Mouse (Mus musculus): Measurements from ENCODE around the gene Nup85.

Gene Nup85

DNA sequence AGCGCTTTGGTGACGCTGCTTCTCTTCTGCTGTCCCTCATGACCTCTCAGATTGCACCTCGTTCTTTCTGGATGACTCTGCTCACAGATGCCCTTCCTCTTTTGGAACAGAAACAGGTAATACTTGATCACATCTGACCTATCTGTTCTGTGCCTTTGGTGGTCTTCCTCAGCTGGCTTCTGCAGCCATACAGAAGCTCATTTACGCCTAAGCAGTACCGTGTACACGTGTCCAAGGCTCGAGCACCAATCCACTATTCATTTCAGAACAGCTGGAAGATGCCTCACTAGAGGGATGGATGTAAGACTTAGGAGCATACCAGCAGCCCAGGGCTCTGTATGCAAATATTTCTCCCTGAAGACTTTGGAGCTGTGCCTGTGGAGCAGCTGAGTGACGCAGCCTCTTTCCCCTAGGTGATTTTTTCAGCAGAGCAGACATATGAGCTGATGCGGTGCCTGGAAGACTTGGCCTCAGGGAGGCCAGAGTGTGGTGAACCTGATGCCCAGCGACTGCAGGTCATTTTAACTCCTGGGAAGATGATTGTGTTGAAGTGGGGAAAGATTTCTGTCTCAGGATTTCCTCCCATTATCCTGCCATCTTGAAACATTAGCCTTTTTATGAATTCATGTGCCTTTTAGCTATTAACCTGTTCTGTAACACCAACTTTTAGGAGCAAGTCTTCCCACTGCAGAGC lies 18.8 kb downstream of the Nup85 start:
- DNase-seq (ENCODE audit: low spot score in 2 of 2) = no peak

DNA sequence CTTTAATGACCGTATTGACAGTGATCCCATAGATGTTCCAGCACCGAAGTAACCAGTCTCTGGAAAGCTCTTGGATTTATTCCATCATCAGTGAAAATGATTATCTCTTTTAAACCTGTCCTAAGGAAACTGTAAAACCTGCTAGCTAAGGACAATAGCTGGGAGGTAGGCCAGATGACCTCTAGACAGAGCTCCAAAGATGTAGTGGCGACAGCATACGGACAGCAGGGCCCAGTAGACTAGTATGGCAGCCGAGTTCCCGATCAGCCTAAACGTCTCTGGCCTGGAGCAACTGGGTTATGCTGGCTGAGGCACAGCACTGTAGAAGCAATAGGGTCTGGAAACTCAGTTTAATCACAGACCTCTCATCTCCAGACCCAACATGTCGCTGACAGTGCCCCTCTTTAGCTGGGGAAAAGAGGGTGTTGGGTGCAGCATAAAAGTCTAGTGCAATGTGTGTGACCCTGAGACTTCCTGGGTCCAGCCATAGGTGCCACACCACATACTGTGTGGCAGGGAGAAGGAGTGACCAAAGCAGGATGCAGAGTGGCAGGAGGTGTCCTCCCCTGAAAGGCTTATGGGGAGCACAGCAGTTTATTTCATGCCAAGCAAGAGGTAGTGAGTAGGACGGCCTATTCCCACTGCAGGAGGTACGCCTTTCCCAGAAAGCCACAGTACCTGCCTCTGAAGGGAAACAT lies 20.3 kb downstream of the Nup85 start:
- DNase-seq (ENCODE audit: low spot score in 2 of 2) = no peak

DNA sequence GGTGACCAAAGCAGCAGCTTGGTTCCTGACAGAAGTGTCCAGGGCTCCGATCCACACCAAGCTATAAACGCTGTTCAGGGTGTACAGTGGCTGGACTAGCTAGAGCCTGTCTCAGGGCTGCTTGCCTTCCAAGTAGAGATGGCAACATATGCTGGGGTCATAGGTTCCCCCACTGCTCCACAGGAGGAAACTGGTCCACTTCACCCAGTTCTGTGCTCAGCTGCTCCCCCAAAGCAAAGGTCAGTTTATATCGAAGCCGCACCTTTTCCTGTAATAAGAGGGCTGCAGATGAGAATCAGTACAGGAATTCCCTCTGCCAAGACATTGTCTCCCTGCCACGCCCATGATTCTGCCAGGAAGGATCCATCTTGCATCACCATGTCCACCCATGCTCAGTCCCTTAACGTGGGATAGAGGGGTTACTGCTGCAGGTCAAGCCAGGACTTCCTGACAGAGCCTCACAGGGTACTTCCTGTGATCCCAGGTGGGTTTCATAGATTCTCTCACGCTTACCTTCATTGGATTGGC lies 21.4 kb downstream of the Nup85 start:
- DNase-seq (ENCODE audit: low spot score in 2 of 2) = no peak

DNA sequence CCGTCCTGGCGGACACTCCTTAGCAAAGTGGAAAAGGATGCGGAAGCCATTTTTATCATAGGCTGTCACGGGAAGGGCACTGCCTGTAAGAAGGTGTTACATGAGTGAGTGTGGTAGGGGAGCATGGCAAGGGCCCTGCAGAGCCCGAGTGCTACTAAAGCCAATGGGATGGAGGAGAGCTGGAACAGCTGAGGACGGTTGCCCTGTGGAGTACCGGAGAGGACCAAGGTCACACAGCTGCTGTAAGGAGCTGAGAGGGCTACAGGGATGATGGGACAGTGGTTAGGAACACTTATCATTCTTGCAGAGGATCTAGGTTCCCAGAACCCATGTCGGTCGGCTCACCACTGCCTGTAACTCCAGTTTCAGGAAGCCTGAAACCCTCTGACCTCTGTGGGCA lies 22.2 kb downstream of the Nup85 start:
- no peak for DNase-seq (ENCODE audit: low spot score in 2 of 2)

DNA sequence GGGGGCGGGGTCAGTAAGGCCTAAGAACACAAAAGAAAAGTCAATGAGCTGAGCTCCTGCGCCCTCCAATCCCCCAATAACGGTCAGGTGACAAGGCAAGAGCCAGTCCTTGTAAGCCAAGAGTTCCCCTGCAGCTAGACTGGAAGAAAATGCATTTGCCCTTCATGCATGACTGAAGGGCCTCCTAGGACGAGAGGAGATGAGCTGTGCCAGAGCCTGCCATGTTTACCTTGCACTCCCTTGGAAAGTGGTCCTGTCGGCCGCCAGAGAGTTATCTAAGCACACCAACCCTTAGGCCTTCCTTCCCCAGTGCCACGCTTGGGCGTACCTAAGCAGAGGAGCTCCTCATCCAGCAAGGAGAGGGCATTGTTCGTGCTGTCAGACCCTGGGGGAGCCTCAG lies 23.8 kb downstream of the Nup85 start:
- DNase-seq (ENCODE audit: low spot score in 2 of 2) = no peak

DNA sequence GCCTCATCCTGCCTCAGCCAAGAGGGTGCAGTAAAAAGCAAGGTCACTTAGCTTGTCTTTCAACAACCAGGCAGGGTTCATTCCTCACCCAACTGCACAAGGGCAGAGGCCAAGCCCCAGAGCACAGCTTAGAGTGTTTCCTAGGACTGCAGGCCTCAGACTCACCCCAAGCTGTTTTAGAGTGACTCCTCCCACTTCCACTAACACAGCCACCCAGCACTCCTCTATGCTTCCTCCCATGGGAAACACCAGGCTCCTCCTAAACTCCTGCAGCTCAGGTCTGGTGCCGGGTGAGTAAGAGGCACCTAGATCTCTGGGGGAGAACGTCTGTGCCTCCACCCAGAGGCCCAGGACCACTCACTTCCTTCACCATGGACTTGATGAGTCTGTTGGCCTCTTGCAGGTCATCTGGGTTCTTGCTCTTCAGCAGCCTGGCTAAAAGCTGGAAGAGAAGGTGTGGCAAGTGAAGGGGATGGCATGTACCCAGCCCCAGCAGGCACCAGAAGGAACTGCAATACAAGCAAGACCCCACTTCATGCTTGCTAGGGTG lies 26.4 kb downstream of the Nup85 start:
- DNase-seq (ENCODE audit: low spot score in 2 of 2) = no peak

DNA sequence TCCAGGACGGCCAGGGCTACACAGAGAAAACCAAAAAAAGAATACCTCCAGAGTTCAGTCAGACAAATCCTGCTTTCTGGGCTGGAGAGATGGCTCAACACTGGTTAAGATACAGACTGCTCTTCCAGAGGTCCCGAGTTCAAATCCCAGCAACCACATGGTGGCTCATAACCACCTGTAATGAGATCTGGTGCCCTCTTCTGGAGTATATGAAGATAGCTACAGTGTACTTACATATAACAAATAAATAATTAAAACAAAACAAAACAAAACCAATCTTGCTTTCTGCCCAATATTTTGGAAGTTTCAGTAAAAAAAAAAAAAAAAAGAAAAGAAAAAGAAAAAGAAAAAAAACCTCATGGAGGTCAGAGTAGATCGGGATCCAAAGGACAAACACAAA lies 31.0 kb downstream of the Nup85 start:
- DNase-seq (ENCODE audit: low spot score in 2 of 2) = no peak

DNA sequence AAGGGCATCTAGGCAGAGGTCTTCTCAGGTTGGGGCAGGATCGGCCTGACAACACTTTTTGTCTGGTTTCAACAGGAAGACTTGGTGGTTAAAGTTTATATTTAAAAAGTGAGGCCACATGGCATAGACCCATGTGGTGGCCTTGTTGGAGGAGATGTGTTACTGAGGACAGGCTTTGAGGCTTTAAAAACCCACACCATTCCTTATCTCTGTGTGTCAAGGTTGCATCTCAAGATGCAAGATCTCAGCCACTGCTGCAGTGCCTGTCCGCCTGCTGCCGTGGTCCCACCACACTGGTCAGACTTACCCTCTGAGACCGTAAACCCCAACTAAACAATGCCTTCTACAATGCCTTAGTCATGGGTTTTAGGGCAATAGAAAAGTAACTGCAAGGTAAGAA lies 34.1 kb downstream of the Nup85 start:
- no peak for DNase-seq (ENCODE audit: low spot score in 2 of 2)

DNA sequence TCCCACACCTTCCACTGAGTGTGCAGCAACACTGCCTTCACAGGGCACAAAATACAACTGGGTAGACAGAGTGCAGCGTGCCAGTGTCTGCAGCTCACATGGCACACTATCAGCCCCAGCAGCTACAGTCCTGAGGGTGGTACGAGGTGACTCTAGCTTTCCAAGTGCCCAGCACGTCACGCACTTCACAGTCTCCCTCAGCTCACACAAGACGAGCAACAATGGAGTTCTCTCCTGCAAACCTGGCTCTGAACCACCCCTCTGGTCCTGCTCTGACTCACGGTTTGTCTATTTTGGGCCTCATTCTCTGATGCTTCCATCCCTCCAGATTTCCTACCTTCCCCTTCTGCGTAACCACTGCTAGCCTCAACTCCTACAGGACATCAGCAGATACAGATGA lies 35.5 kb downstream of the Nup85 start:
- DNase-seq (ENCODE audit: low spot score in 2 of 2) = peak in 1 of 2 experiments; percentile 25

DNA sequence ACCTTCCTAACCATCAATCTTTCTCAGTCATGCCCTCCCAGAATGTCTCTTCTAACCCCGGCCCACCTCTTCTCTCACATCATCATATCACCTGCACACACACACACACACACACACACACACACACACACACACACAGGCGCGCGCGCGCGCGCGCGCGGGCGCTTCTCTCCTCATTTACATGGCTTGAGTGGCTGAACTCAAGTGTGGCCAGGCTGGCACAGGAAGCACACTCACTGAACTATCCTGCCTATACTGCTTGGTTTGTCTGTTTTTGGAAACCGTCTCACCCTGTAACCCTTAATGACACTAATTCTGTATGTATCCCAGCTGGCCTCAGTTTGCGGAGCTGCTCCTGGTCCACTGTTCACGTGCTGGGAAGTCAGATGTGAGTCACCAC lies 36.5 kb downstream of the Nup85 start:
- DNase-seq (ENCODE audit: low spot score in 2 of 2) = no peak

DNA sequence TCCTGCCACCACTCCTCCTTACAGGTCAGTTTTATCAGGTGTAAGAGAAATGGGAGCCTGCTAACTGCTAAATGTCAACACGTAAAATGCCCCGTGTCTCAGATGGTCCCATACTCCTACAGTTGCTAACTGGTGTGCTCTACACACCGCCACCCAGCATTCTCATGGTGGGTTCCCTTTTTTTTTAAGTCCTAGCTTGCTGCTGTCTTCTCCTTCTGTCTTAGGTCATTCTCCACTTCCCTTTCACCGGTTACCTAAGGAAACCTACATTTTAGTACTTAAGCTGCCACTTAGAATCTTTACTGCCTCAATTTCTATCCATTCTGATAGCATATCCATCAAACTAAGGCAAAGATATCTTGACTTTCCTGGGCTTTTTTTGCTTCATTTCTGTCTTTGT lies 36.9 kb downstream of the Nup85 start:
- no peak for DNase-seq (ENCODE audit: low spot score in 2 of 2)

DNA sequence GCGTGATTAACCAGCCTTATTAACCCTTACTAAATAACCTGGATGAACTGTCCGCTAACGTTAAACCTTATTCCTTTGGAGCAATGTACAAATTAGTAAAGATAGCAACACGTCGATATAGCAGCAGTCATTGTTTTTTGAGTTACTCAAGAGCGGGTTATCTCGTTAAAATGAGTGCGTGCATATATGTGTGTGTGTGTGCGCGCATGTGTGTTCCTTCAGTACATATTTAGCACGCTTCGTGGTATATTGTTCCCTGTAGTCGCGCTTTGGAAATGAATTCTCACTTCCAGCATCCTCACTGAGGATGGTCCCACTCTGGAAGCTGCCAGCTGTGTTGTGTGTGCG lies 38.9 kb downstream of the Nup85 start:
- no peak for DNase-seq (ENCODE audit: low spot score in 2 of 2)

DNA sequence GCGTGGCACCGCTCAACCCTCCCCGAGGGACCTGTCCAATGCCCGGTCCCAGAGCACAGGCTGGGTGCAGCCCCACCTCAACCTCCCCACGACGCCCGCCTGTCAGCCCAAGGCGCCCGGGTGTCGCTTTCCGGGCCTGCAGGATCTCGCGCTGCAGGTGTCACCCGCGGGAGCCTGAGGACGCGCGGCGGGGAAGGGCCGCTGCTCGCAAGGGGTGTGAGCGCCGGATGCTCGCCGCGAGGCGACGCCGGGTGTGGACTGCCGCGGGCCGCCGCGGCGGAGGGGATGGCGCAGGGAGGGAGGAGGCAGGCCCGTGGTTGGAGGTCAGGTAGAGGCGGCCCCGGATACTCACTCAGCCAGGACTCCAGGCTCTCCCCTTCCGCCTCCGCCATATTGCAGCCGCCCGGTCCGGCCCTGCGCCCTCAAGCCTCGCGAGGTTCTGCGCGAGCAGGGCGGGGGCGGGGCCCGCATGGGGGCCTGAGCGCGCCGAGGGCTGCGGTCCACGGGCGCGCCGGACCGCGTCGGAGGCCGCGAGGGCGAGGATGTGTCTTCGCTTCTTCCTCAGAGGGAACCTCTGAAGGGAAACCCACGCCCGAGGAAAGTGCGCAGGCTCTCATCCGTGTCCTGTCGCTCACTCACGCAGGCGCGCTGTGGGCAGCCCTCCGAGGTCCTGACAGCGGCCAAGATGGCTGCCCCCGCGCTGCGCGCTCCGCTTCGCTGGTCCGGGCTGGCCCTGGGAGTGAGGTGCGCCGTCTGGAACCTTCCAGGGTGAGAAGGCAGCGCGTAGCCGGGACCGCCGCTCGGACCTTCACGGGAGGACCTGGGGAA lies 39.5 kb downstream of the Nup85 start, which contains the start of the genes Mrps7 and Gga3:
TSS of gene Mrps7 (plus strand) at position 450 of the 828 bp plus-strand sequence.
TSS of gene Gga3 (minus strand) at position 576 of the 828 bp plus-strand sequence.
- DNase-seq (ENCODE audit: low spot score in 2 of 2) = peak; percentile 86 to 88

DNA sequence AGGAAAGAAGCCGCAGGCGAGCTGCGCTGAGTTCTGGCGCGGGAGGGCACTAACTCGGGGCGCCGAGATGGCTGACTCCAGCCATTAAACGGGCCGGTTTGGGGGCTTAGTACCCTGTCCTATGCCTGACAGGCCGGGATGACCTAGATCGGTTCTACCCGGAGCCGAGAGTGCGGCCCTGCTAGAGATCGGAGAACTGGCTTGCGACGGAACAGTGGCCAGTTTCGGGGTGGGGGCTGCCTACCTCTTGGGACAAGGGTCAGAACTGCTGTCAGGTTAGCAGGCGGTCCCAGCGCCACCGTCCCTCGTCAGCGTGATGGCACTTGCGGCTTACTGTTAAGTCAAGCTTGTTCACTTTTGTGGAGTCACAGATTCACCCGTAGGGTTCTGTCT lies 40.1 kb downstream of the Nup85 start:
- DNase-seq (ENCODE audit: low spot score in 2 of 2) = no peak

DNA sequence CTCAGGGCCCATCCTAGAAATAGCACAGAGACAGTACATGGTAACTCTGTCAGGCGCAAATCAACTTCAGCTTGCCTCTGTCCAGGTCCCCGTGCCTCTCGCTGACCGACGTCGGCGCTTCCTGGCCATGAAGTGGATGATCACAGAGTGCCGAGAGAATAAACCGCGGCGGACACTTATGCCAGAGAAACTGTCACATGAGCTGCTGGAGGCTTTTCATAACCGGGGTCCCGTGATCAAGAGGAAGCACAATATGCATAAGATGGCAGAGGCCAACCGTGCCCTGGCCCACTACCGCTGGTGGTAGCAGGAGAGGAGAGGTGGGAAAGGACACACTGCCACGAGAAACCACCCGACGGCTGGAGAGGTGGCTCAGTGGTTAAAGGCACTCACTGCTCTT lies 42.5 kb downstream of the Nup85 start:
- DNase-seq (ENCODE audit: low spot score in 2 of 2) = no peak

DNA sequence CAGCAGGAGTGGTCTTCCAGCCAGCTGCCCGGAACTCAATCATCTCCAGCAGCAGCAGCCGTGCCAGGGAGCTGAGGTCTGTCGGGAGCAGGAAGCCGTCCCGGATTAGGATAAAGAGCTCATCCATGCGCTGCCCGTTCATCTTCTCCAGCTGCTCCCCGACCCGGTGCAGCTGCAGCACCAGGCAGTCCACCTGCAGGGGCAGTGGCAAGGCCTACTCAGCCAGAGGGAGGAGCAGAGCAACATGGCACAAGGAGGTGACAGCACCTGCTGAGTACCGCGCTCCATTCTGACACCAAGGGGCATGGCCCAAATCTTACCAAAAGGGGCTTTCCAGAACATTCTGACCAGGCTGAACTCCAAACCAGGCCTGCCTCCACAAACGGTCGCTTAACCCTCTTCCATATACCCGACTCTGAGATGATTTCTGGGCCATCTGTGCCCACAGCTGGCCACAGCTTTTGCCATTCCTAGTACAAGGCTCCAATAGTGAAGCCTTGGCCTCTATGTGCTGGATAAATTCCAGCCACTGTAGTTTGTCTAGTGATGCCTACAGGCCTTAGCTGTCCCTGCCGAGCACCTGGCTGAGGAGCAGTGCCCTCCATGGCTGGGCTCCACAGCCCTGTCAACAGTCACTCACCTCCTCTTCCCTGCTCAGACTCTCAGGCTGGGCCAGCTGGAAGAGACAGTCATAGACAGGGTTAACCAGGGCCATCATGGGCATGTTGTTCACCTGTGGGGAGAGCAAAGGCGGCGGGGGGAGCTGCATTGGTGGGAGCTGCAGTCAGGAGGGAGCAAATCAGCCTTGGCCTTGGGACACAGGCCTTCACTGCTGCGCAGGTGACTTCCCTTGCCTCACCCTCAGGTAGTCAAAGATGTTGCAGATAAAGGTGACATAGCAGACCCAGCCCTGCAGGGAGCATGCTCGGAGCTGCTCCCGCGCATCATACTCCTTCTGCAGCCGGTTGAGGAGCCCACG lies 44.5 kb downstream of the Nup85 start:
- DNase-seq (ENCODE audit: low spot score in 2 of 2) = peak in 1 of 2 experiments; percentile 41

DNA sequence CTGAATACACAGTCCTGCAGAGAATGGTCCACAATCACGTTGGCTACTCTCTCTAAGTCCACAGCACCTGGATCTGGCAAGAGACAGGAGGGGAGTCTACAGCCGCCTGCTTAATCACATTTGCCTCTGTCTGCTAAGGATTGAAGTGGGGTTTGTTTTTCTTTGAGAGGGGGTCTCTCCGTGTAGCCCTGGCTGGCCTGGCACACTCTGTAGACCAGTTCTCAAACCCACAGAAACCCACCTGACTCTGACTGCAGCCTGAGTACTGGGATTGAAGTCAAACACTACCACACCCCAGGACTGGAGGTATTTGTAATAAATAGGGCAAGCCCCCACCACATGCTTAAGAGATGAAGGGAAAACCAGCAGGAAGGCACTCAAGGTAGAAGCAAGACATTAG lies 45.3 kb downstream of the Nup85 start:
- DNase-seq (ENCODE audit: low spot score in 2 of 2) = no peak

DNA sequence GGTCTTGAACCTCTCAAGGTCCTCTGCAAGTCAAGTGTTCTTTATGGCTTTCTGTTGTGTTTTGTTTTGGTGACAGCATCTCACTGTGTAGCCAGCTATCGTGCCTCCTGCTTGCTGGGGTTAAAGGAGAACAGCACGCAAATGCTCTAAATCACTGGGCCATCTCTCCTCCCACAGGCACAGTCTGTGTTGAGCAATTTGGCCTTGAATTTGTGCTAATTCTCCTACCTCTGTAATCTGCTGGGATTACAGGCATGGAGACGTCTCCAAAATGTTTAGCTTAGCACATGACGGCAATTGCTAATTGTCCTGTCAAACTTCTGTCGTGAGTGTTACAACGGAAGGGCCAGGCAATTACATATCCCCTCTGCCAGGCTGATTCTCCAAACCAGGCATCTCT lies 46.9 kb downstream of the Nup85 start:
- no peak for DNase-seq (ENCODE audit: low spot score in 2 of 2)

DNA sequence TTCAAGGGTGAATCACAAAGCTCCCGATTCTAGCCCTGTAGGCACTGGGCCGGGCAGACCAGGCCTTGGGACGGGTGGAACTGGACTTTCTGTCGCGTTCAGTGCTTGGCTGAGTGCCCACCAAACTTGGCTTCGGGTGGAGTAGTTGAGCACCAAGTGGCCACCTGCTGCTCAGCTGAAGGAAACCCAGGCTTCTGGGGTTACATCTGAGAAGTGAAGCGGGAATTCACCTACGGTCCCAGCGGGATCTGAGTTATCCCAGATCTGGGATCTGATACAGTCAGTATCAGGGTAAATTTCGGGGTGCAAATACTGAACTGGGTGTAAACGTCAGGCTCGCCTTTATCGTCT lies 47.8 kb downstream of the Nup85 start:
- peak; percentile 49 to 51 for DNase-seq (ENCODE audit: low spot score in 2 of 2)

DNA sequence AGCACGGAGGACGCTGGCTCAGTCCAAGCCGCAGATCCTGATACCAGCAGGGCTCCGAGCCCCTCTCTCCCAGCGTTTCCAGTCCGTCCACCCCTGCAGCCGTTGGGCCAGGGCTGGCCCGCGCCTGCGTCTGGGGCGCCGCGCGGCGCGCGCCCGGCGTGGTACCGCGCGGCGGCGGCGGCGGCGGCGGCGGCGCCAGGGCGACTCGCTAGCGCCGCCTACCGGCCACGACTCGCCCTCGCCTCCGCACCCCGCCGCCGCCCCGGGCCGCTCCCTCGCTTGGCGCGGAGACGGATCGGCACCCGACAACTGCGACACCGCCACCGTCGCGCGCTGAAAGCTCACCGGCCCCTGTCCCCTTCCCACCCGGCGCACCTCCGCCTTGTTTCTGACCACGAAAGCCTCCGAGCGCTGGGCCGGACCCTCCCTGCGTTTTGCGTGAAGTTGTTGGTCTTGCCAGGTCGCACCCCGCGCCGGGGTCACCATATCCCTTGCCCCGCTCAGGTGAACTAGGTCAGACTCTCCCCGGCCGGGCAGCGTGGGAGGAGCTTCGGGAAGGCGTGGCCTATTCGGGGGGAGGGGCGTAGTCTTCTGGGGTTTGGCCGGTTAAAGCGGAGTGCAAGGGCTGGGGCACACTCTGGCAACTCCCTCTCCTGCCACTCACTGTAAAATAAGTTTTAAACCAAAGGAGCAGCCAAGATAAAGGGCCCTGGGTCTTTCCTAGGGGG lies 48.3 kb downstream of the Nup85 start, which contains the start of gene Mif4gd:
TSS of gene Mif4gd (minus strand) at position 560 of the 728 bp plus-strand sequence.
- DNase-seq (ENCODE audit: low spot score in 2 of 2) = peak; percentile 68 to 75

Data from frontal cortex, postnatal 36 days (tissue).